Mouse (Mus musculus) heart, adult 2 months (tissue): ENCODE results near the gene Tmem240.
A peak's percentile ranks its signal among the peaks of the same experiment; 100 is the strongest.

Experiments used
- CTCF ChIP-seq: fragments of 200-600 bp; IDR thresholded peaks from 2 replicates; pipeline ENCODE4 v1.8.1; 2022; ENCODE audit warnings: antibody characterized with exemption, mild to moderate bottlenecking, moderate library complexity
- EP300 ChIP-seq: fragments of 200-500 bp; IDR thresholded peaks from 2 replicates; pipeline ENCODE4 v1.6.1; 2011; ENCODE audit warnings: low read depth, low read length, control low read depth; ENCODE audit not compliant: insufficient read depth
- POLR2A ChIP-seq: fragments of 200-500 bp; IDR thresholded peaks from 2 replicates; pipeline ENCODE4 v1.6.1; 2011; ENCODE audit warnings: mild to moderate bottlenecking, low read depth, low read length, control low read depth; ENCODE audit not compliant: insufficient read depth

DNA sequence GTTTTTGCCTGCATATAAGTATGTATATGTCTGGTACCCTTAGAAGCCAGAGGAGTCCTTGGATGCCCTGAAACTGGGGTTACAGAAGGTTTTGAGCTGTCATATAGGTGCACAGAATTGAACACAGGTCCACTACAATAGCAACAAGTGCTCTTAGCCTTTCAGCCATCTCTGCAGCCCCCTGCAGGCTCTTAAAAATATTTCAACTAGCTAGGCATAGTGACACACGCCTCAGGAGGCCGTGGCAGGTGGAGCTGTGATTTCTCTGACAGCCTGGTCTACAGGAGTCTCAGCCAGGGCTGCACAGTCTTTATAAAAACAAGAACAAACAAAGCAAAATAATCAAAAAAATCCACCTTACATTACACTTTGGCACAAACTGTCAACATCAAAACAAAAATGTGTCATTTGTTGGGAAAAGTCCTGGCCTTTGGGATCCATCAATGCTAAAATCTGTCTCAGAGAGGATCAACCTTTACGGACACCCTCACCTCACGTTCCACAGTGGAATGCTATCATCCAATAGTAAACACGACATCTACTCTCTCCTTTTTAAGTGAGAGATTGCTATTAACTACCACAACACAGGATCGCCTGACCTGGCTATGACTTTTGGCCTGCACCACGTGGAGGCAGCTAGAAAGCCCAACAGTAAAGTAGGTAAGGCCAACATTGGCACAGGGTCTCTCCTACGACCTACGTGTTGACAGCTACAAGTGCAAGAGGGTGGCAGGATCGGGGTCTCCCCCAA is 25.4 kb downstream of the Tmem240 start:
- peak; percentile 66 for TF ChIP-seq CTCF
- TF ChIP-seq EP300, result no peak
- no peak; the same call in 1 of the 2 replicates for TF ChIP-seq POLR2A
